Mouse (Mus musculus) right cerebral cortex, adult 2 months (tissue): ENCODE measurements around the gene Rtn4ip1.
"Not testable (repeated sequence)": the region's sequence is repeated elsewhere in the genome, so short reads cannot be mapped to it uniquely, and the experiment has no call there.

ENCODE experiments used
- DNase-seq, 2 experiments: peaks; one replicate each; pipeline ENCODE4 v3.0.0; 2021 to 2022; ENCODE audit warnings: low spot score in 2 of 2

The Rtn4ip1 gene

DNA sequence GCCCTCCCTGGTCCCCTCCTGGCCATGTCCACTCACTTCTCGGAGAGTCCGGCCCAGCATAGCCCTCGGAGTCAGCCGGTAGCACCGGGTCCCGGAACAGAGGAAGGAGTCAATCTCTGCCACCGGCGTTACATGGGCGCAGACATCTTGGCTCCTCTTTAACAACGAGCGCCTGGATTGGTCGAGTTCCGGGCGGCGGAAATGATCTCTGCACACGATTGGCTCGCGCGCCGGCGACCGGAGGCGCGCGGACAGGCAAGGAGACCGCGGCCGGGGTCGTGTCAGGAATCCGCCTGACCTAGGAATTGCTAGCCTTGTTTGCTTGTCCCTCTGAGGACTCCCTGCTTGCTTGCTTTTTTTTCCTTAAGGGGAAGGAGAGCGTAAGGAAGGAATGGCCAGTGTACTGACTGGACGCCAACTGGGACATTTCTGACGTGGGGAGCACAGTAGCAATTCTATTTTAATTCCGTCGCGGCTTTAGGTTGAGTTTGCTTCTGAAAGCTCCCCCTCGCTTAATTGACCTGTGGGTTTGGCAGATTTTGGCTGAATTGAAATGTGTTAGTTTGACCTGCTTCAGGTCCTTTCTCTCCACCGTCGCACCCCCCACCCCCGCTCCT, at the start of gene Rtn4ip1, which contains the start of gene Qrsl1:
Rtn4ip1 (plus strand) TSS at position 230 of the 617 bp plus-strand sequence.
Qrsl1 (minus strand) TSS at position 168 of the 617 bp plus-strand sequence.
- DNase-seq = peak; percentile 95 to 97

- DNase-seq = no peak
Measured at GRCm38 (mm10) chr10:43851898-43852297, 49.7 kb upstream of the Rtn4ip1 start.

- DNase-seq = no peak
Measured at GRCm38 (mm10) chr10:43855916-43856315, 45.7 kb upstream of the Rtn4ip1 start.

DNA sequence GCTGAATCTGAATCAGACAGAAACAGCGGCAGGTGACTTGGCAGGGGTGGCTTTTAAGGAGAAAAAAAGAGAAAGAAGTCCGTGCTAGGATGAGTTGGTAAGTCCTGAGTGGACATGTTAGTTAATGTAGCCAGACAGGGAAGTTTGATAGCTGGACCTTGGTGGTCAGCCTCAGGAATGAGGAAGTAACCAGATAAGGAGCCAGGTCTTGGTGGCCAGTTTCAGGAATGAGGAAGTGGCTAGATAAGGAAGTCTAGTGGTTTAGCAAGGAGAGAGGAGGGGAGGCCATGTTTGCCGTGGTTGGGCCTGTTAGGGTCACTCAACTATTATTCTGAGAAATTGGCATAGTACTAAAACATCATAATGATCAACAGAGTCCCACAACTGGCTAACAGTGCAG, 45.3 kb upstream of the Rtn4ip1 start:
- no peak for DNase-seq

- DNase-seq = no peak
Measured at GRCm38 (mm10) chr10:43870752-43871151, 30.9 kb upstream of the Rtn4ip1 start.

- DNase-seq = no peak
Measured at GRCm38 (mm10) chr10:43871458-43871857, 30.1 kb upstream of the Rtn4ip1 start.

- no peak for DNase-seq
Measured at GRCm38 (mm10) chr10:43887676-43888075, 13.9 kb upstream of the Rtn4ip1 start.

DNA sequence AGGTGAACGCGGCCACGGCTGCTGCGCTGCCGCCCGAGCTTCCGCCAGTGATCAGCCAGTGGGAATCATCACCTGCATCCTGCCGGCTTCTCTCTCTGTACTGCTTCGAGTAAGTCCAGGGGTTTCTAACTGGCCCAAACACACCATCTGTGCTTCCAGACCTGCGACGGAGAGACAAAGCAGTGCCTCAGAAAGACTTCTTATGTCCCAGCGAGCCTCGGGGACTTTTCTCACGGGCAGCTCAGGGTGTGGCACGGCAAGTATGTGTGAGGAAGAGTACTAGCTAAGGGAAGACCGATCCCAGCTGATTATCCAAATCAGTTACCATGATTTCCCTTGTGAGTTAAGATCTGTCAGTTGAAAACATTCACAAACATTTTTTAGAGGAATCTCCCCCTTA, 12.6 kb upstream of the Rtn4ip1 start:
- no peak for DNase-seq

DNA sequence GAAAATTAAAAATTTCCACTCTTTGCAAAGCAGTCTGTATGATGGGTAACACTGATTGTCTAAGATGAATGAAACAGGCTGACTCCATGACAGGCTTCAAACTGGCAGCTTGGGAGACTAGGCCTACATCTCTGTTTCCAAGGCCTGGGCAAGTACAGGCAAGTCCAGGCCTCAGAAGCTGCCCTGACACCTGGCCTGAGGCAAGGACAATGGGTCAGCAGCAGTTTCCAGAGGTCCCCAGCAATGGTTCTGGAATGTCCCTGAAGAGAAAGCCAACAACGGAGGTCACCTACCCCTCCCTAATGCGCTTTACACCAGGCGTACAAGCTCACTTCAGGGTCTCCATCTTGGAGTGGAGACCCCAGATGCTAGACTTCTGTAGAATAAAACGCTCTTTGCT, 8.6 kb upstream of the Rtn4ip1 start:
- DNase-seq = no peak

DNA sequence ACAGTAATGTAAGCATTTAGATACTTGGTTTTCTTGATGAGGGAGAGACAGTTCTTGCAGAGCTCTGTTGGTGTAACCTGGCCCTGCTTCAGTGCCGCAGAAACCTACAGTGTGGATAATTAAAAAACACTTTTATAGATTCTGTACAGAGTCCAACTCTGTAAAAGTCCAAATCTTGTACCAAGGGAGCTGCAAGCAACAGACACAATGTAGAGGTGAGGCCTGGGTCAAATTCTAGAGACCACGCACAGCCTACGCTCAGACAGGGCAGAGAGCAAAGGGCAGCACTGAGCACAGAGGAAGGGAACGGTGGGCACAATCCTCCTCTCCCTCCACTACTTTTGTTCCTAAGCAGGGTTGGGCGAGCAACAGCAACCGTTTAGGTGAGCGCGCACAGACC, 5.5 kb upstream of the Rtn4ip1 start:
- DNase-seq = no peak

GRCm38 (mm10) chr10:43898276-43898675, 3.3 kb upstream of the Rtn4ip1 start:
- no peak for DNase-seq

- no peak for DNase-seq
Measured at GRCm38 (mm10) chr10:43900883-43901570, 580 bp upstream of the Rtn4ip1 start.

DNA sequence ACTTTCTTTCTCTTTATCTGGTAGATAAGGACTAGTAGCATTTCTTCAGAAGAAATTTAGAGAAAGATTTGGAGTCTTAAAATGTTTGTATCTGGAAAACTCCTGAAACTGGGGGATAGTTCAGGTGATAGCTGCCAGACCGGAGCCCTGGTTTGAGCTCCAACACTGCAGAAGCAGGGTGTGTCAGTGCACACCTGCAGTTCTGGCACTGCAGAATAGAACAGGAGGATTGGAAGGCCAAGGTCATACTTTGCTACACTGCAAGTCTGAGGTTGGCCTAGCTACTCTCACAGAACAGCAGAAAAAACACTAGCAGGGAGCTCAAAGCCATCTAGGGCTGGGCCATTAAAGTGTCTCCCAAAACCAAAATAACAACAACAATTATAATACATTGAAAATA, 3.0 kb downstream of the Rtn4ip1 start:
- DNase-seq = no peak

DNA sequence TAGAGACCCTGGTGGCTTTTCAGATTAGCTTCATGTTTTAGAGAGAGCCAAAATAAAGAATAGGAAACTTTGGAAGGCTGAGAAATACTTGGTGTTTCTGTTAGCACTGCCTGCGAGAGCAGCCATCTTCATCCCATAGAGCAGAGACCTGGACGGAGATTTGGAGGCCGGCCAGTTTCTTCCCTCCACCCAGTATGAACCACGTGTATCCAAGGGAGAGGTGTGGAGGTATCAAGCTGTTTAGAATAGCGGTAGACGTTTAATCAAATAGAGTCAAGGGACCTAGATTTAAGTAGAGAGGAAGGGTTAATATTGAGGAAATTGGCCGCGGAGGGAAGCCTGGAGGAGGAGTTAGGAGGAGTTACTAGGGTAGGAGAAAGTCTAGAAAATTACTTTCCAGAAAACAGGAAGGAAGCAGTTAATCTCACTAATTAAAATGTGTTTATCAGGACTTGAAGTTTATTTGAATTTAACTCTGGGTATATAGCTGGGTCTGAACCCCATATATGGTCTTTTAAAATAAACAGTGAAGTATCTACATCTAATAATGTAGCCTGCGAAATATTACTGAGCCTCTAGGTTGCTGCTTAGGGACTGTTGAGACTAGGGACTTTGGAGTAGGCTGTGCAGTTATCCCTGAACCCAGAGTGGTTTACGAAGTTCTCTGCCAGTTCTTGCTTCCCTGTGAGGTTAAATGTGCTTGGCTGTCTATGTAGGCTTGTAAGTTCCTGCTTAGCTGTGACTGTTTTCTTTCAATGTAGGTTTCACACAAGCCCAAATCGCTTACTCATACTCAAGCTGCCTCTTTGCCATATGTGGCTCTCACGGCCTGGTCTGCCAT, 8.6 kb downstream of the Rtn4ip1 start:
- no peak for DNase-seq

DNA sequence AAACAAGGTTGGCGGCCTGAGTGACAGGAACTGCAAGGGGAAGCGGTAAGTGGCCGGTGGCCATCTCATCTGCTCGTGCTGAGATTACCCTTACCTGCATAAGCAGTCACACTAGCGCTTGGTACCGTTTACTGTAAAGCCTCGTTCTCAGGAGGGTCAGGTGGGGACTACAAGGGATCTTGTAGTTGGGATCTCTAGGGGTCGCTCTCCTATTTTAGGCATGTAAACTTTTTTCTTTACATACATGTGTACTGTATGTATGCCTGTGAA, 9.2 kb downstream of the Rtn4ip1 start:
- DNase-seq = no peak

- DNase-seq = no peak
Measured at GRCm38 (mm10) chr10:43912236-43912635, 10.6 kb downstream of the Rtn4ip1 start.

- no peak for DNase-seq
Measured at GRCm38 (mm10) chr10:43916181-43916580, 14.6 kb downstream of the Rtn4ip1 start.

- DNase-seq = no peak
Measured at GRCm38 (mm10) chr10:43916737-43917136, 15.1 kb downstream of the Rtn4ip1 start.

DNA sequence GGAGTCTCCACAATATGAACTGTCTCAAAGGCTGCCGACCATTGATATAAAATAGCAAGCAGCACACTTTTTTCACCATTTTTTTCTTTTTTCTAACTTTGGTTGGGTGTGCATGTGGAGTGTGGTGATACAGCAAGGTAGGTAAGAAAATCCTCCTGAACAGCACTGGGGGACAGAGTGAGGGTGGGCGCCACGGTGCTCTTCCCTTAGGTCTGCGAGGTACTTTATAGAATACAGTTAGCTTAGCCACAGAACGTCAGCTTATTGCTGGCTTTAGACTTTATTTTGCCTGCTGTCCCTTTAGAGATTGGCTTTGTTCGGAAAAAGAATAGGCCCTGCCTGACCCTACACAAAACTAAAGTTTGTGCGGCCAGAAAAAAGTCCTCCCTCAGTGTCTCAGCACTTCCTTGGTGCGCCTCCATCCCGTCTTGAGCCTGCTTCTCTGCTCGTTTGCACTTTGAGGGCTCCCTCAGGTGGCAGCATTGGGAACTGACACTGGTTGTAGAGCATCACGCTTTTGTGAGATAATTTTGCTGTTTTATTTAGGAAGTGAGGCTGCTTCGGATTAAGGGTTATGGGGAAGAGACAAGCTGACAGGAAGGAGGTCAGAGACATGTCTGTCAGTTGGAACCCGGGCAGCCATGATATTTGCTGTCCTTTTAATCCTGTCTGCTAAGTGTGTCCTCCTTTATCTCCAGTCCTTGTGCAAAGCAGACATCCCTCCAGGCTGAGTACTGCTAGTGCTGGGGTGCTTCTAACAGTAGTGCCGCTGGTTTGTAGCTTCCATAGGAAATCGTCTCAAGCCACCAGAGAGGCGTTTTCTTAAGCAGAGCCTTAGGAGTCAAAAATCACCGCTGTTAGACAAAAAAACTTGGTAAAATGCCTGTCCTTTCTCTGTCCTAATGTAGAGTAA, 17.3 kb downstream of the Rtn4ip1 start:
- peak; percentile 89 to 90 for DNase-seq

GRCm38 (mm10) chr10:43923096-43923495, 21.5 kb downstream of the Rtn4ip1 start:
- no peak for DNase-seq

- DNase-seq = not testable (repeated sequence)
Measured at GRCm38 (mm10) chr10:43925776-43926175, 24.2 kb downstream of the Rtn4ip1 start.

- DNase-seq = no peak
Measured at GRCm38 (mm10) chr10:43927736-43928135, 26.1 kb downstream of the Rtn4ip1 start.
